Mouse (Mus musculus) embryonic facial prominence, embryonic 11.5 days (tissue): ENCODE measurements at regions not wholly inside any gene's neighbourhood (a gene's known extent, or its start where the extent isn't known, plus 50 kb on each side); places are given as distances from the start of the nearest gene placed in this dataset.

Experiments
- ATAC-seq: fragments of 200-750 bp; cut with Nextera tagmentation; replicated peaks from 2 replicates; pipeline ENCODE4 v1.8.0; 2017; ENCODE audit warnings: low read depth; ENCODE audit not compliant: insufficient number of reproducible peaks, low FRiP score, low TSS enrichment
- DNase-seq: peaks from one replicate; pipeline ENCODE4 v3.0.0-alpha.2; 2015; ENCODE audit warnings: low spot score
- H3K27ac ChIP-seq: fragments of 300-500 bp; sonication (generic); replicated peaks from 2 replicates; pipeline ENCODE4 v1.5.1; 2014; ENCODE audit warnings: mild to moderate bottlenecking, low read depth, low read length, control low read depth
- H3K27me3 ChIP-seq: fragments of 300-500 bp; sonication (generic); 2 replicates; pipeline ENCODE4 v1.6.1; 2014; ENCODE audit warnings: mild to moderate bottlenecking, low read length, moderate library complexity, mixed read lengths; ENCODE audit not compliant: control insufficient read depth, insufficient read depth
- H3K36me3 ChIP-seq: fragments of 300-500 bp; sonication (generic); replicated peaks from 2 replicates; pipeline ENCODE4 v1.6.1; 2014; ENCODE audit warnings: low read depth, mild to moderate bottlenecking, low read length, moderate library complexity, mixed read lengths; ENCODE audit not compliant: control insufficient read depth, insufficient read depth
- H3K4me1 ChIP-seq: fragments of 300-500 bp; sonication (generic); 2 replicates; pipeline ENCODE4 v1.6.1; 2014; ENCODE audit warnings: low read length, mixed read lengths; ENCODE audit not compliant: control insufficient read depth, insufficient read depth
- H3K4me2 ChIP-seq: fragments of 300-500 bp; sonication (generic); 2 replicates; pipeline ENCODE4 v1.6.1; 2014; ENCODE audit warnings: low read depth, mild to moderate bottlenecking, control low read depth, low read length, moderate library complexity
- H3K4me3 ChIP-seq: fragments of 300-500 bp; sonication (generic); 2 replicates; pipeline ENCODE4 v1.5.1; 2014; ENCODE audit warnings: low read depth, low read length, control low read depth
- H3K9ac ChIP-seq: fragments of 300-500 bp; sonication (generic); replicated peaks from 2 replicates; pipeline ENCODE4 v1.6.1; 2014; ENCODE audit warnings: mild to moderate bottlenecking, control low read depth, low read length
- H3K9me3 ChIP-seq: fragments of 300-500 bp; sonication (generic); replicated peaks from 2 replicates; pipeline ENCODE4 v1.6.1; 2016; ENCODE audit warnings: mild to moderate bottlenecking, low read length, inconsistent platforms, mixed read lengths; ENCODE audit not compliant: control insufficient read depth
- WGBS: fragments of 180-500 bp; shearing (Covaris S2); extraction: QIAGEN DNeasy Blood & Tissue Kit; methylation state at CpG from one replicate; pipeline ENCODE4 v1.1.7; 2014; 5-methylcytosine and 5-hydroxymethylcytosine counted together

GRCm38 (mm10) chr3:41366264-41366663 is 189.3 kb upstream of the Jade1 start:
- H3K4me1 ChIP-seq = no peaks in the 10 kb centered on the region
- H3K27me3 ChIP-seq = no peaks in the 10 kb centered on the region
- H3K9me3 ChIP-seq = no peaks in the 10 kb centered on the region
- no peak overlapping the region for H3K4me3 ChIP-seq
- no peaks in the 10 kb centered on the region for H3K36me3 ChIP-seq
- 49% methylated on average over 9 of the region's 9 CpGs for WGBS
- H3K9ac ChIP-seq = no peak overlapping the region
- no peak overlapping the region for H3K27ac ChIP-seq
- H3K4me2 ChIP-seq = no peak overlapping the region
- DNase-seq (no peak), ATAC-seq (no peak)

GRCm38 (mm10) chr3:41365145-41365830 is 190.2 kb upstream of the Jade1 start:
- H3K9me3 ChIP-seq = no peaks in the 10 kb centered on the region
- WGBS = 79% methylated on average over 8 of the region's 8 CpGs
- H3K4me1 ChIP-seq = no peaks in the 10 kb centered on the region
- H3K4me3 ChIP-seq = no peak overlapping the region
- no peaks in the 10 kb centered on the region for H3K36me3 ChIP-seq
- H3K27ac ChIP-seq = no peak overlapping the region
- H3K4me2 ChIP-seq = no peak overlapping the region
- H3K9ac ChIP-seq = no peak overlapping the region
- no peak for DNase-seq
- H3K27me3 ChIP-seq = no peaks in the 10 kb centered on the region
- no peak for ATAC-seq

- Histone ChIP-seq H3K4me3 (no peak overlapping the region), H3K4me2 (no peak overlapping the region), H3K27ac (no peak overlapping the region), H3K36me3 (no peaks in the 10 kb centered on the region), H3K9ac (no peak overlapping the region), H3K27me3 (no peaks in the 10 kb centered on the region), H3K9me3 (no peaks in the 10 kb centered on the region), H3K4me1 (no peaks in the 10 kb centered on the region)
- 70% methylated on average over 3 of the region's 3 CpGs for WGBS
- no peak for ATAC-seq
- DNase-seq = no peak
These were observed 191.6 kb upstream of the Jade1 start for GRCm38 (mm10) chr3:41363947-41364346.

- DNase-seq (no peak), ATAC-seq (no peak)
- H3K36me3 ChIP-seq = no peaks in the 10 kb centered on the region
- no peaks in the 10 kb centered on the region for H3K4me1 ChIP-seq
- H3K9ac ChIP-seq = no peak overlapping the region
- no peak overlapping the region for H3K4me3 ChIP-seq
- H3K27ac ChIP-seq = no peak overlapping the region
- 67% methylated on average over 5 of the region's 5 CpGs for WGBS
- no peaks in the 10 kb centered on the region for H3K9me3 ChIP-seq
- H3K4me2 ChIP-seq = no peak overlapping the region
- H3K27me3 ChIP-seq = no peaks in the 10 kb centered on the region
These were observed 195.3 kb upstream of the Jade1 start for GRCm38 (mm10) chr3:41360231-41360630.

GRCm38 (mm10) chr3:41359458-41359857 is 196.1 kb upstream of the Jade1 start:
- no peak for DNase-seq
- Histone ChIP-seq H3K36me3 (no peaks in the 10 kb centered on the region), H3K4me2 (no peak overlapping the region), H3K27ac (no peak overlapping the region), H3K9ac (no peak overlapping the region), H3K27me3 (no peaks in the 10 kb centered on the region), H3K4me1 (no peaks in the 10 kb centered on the region), H3K9me3 (no peaks in the 10 kb centered on the region), H3K4me3 (no peak overlapping the region)
- no peak for ATAC-seq
- WGBS = 75% methylated on average over 4 of the region's 4 CpGs

GRCm38 (mm10) chr3:41353021-41353420 is 202.5 kb upstream of the Jade1 start:
- Histone ChIP-seq H3K9me3 (no peaks in the 10 kb centered on the region), H3K4me1 (no peaks in the 10 kb centered on the region), H3K4me2 (no peak overlapping the region), H3K27ac (no peak overlapping the region), H3K4me3 (no peak overlapping the region), H3K36me3 (no peaks in the 10 kb centered on the region), H3K27me3 (no peaks in the 10 kb centered on the region), H3K9ac (no peak overlapping the region)
- WGBS = 17% methylated on average over 2 of the region's 2 CpGs
- ATAC-seq = no peak
- no peak for DNase-seq

GRCm38 (mm10) chr3:41351786-41352185 is 203.7 kb upstream of the Jade1 start:
- H3K27ac ChIP-seq = no peak overlapping the region
- H3K36me3 ChIP-seq = no peaks in the 10 kb centered on the region
- H3K9me3 ChIP-seq = no peaks in the 10 kb centered on the region
- H3K4me2 ChIP-seq = no peak overlapping the region
- no peaks in the 10 kb centered on the region for H3K4me1 ChIP-seq
- no peaks in the 10 kb centered on the region for H3K27me3 ChIP-seq
- WGBS = 81% methylated on average over 4 of the region's 4 CpGs
- no peak for DNase-seq
- H3K9ac ChIP-seq = no peak overlapping the region
- ATAC-seq = no peak
- H3K4me3 ChIP-seq = no peak overlapping the region

GRCm38 (mm10) chr3:41351091-41351685 is 204.3 kb upstream of the Jade1 start:
- Histone ChIP-seq H3K9ac (no peak overlapping the region), H3K4me2 (no peak overlapping the region), H3K27me3 (no peaks in the 10 kb centered on the region), H3K27ac (no peak overlapping the region), H3K9me3 (no peaks in the 10 kb centered on the region), H3K4me1 (no peaks in the 10 kb centered on the region), H3K36me3 (no peaks in the 10 kb centered on the region), H3K4me3 (no peak overlapping the region)
- ATAC-seq (no peak), DNase-seq (no peak)
- WGBS = 91% methylated on average over 8 of the region's 8 CpGs
